Mouse (Mus musculus): ENCODE results near the gene Ctrc. TPM values are rescaled to one million over a fixed set of nuclear protein-coding genes. Genes with fewer than 3 reads are reported as not detected.

The Ctrc gene
- total and polyA plus RNA-seq, 3 experiments: not detected

GRCm38 (mm10) chr4:141865006-141865405 lies 18.8 kb upstream of the Ctrc start:
- in situ Hi-C loops (cut with MboI; ENCODE audit: low pct_ligation_motif_present, low pct_unique_long_range_greater_than_20kb, low sequenced_read_pairs) (loop anchor here (10.0 kb wide), 1 partner anchor 210 kb away; no protein-coding TSS in a partner anchor), dilution Hi-C loops (cut with MboI; ENCODE audit: extremely low pct_ligation_motif_present, extremely low pct_unique_long_range_greater_than_20kb, low sequenced_read_pairs) (no loop called here)
- H3K27me3 ChIP-seq (replicated peaks): no peaks in the 10 kb centered on the region
- no peak overlapping the region for H3K4me2 ChIP-seq (ENCODE audit: insufficient read depth, low read depth, poor library complexity, severe bottlenecking)
- no peak overlapping the region for H3K9ac ChIP-seq (ENCODE audit: insufficient read depth, low read depth)
- peaks cover 31 to 90% of the 10 kb centered on the region in 2 experiments for H3K36me3 ChIP-seq (replicated peaks in 1 of 2; ENCODE audit: control insufficient read depth in 1 of 2, insufficient read depth in 1 of 2, low read length in 1 of 2)
- DNase-seq (ENCODE audit: extremely low read depth): no peak
- H3K9me3 ChIP-seq (replicated peaks; ENCODE audit: low read length): peaks cover 11% of the 10 kb centered on the region
- H3K27ac ChIP-seq (ENCODE audit: insufficient read depth, low read depth): no peak overlapping the region
- no peaks in the 10 kb centered on the region for H3K79me2 ChIP-seq (replicated peaks; ENCODE audit: control insufficient read depth, extremely low read depth, insufficient read depth, poor library complexity, severe bottlenecking)
- peaks cover 2 to 54% of the 10 kb centered on the region in 2 experiments for H3K4me1 ChIP-seq (ENCODE audit: control insufficient read depth in 1 of 2, insufficient read depth in 2 of 2)
- H3K4me3 ChIP-seq (replicated peaks in 1 of 3; ENCODE audit: low read depth in 2 of 3, low read length in 2 of 3, poor library complexity in 1 of 3): no peak overlapping the region
- TF ChIP-seq MEF2A (IDR thresholded peaks at IDR 0.05; ENCODE audit: borderline replicate concordance, low read depth, low read length): no peak

DNA sequence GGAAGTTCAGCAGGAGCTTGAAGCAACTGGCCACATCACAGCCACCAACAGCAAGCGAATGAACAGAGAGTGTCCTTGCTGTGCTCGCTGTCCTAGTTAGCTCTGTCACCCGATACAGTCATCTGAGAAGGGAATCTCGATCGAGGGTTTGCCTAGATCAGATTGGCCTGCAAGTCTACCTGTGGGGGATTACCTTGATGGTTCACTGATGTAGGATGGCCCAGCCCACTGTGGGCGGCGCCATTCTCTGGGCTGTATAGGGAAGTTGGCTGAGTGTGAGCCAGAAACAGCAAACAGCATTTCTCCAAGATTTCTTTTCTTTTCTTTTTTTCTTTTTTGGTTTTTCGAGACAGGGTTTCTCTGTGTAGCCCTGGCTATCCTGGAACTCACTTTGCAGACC lies 18.3 kb upstream of the Ctrc start:
- Histone ChIP-seq H3K4me1 (ENCODE audit: control insufficient read depth in 1 of 2, insufficient read depth in 2 of 2) (peaks cover 0 to 53% of the 10 kb centered on the region in 2 experiments), H3K9me3 (replicated peaks; ENCODE audit: low read length) (peaks cover 11% of the 10 kb centered on the region), H3K27ac (ENCODE audit: insufficient read depth, low read depth) (no peak overlapping the region), H3K9ac (ENCODE audit: insufficient read depth, low read depth) (no peak overlapping the region), H3K27me3 (replicated peaks) (no peaks in the 10 kb centered on the region), H3K4me3 (replicated peaks in 1 of 3; ENCODE audit: low read depth in 2 of 3, low read length in 2 of 3, poor library complexity in 1 of 3) (no peak overlapping the region), H3K4me2 (ENCODE audit: insufficient read depth, low read depth, poor library complexity, severe bottlenecking) (no peak overlapping the region), H3K36me3 (replicated peaks in 1 of 2; ENCODE audit: control insufficient read depth in 1 of 2, insufficient read depth in 1 of 2, low read length in 1 of 2) (peaks cover 35 to 93% of the 10 kb centered on the region in 2 experiments), H3K79me2 (replicated peaks; ENCODE audit: control insufficient read depth, extremely low read depth, insufficient read depth, poor library complexity, severe bottlenecking) (no peaks in the 10 kb centered on the region)
- dilution Hi-C loops (cut with MboI; ENCODE audit: extremely low pct_ligation_motif_present, extremely low pct_unique_long_range_greater_than_20kb, low sequenced_read_pairs) (no loop called here), in situ Hi-C loops (cut with MboI; ENCODE audit: low pct_ligation_motif_present, low pct_unique_long_range_greater_than_20kb, low sequenced_read_pairs) (loop anchor here (5.0 to 10.0 kb wide), 2 partner anchors 93 to 210 kb away; no protein-coding TSS in a partner anchor)
- no peak for DNase-seq (ENCODE audit: extremely low read depth)
- no peak for TF ChIP-seq MXI1 (IDR thresholded peaks at IDR 0.05; ENCODE audit: low read depth, low read length)
- no peak for TF ChIP-seq ZNF384 (IDR thresholded peaks at IDR 0.05; ENCODE audit: low read depth, low read length)
- no peak for TF ChIP-seq CHD1 (IDR thresholded peaks at IDR 0.05; ENCODE audit: low read depth, low read length)
- TF ChIP-seq SIN3A (IDR thresholded peaks at IDR 0.05; ENCODE audit: low read length): no peak
- no peak for TF ChIP-seq ETS1 (conservative IDR thresholded peaks at IDR 0.05; ENCODE audit: low read depth, low read length)
- TF ChIP-seq E2F4 (IDR thresholded peaks at IDR 0.05; ENCODE audit: insufficient replicate concordance, low read depth, low read length): no peak
- TF ChIP-seq CTCF (conservative IDR thresholded peaks at IDR 0.05 in 1 of 2, IDR thresholded peaks at IDR 0.05 in 1 of 2; ENCODE audit: low read depth in 2 of 2, low read length in 2 of 2): no peak

GRCm38 (mm10) chr4:141863726-141864280 lies 17.6 kb upstream of the Ctrc start:
- H3K27me3 ChIP-seq (replicated peaks): no peaks in the 10 kb centered on the region
- dilution Hi-C loops (cut with MboI; ENCODE audit: extremely low pct_ligation_motif_present, extremely low pct_unique_long_range_greater_than_20kb, low sequenced_read_pairs): no loop called here
- peaks cover 2 to 53% of the 10 kb centered on the region in 2 experiments; a peak in 3 of 4 replicates for H3K4me1 ChIP-seq (ENCODE audit: control insufficient read depth in 1 of 2, insufficient read depth in 2 of 2)
- H3K27ac ChIP-seq (ENCODE audit: insufficient read depth, low read depth): no peak overlapping the region
- no peak overlapping the region for H3K4me3 ChIP-seq (replicated peaks in 1 of 3; ENCODE audit: low read depth in 2 of 3, low read length in 2 of 3, poor library complexity in 1 of 3)
- H3K9me3 ChIP-seq (replicated peaks; ENCODE audit: low read length): peaks cover 11% of the 10 kb centered on the region
- no peaks in the 10 kb centered on the region for H3K79me2 ChIP-seq (replicated peaks; ENCODE audit: control insufficient read depth, extremely low read depth, insufficient read depth, poor library complexity, severe bottlenecking)
- H3K9ac ChIP-seq (ENCODE audit: insufficient read depth, low read depth): no peak overlapping the region
- in situ Hi-C loops (cut with MboI; ENCODE audit: low pct_ligation_motif_present, low pct_unique_long_range_greater_than_20kb, low sequenced_read_pairs): loop anchor here (5.0 to 10.0 kb wide), 2 partner anchors 93 to 211 kb away; no protein-coding TSS in a partner anchor
- no peak for DNase-seq (ENCODE audit: extremely low read depth)
- no peak for TF ChIP-seq TCF12 (IDR thresholded peaks at IDR 0.05; ENCODE audit: low read depth, low read length)
- TF ChIP-seq CHD2 (IDR thresholded peaks at IDR 0.05; ENCODE audit: low read length): no peak
- TF ChIP-seq MAZ (IDR thresholded peaks at IDR 0.05; ENCODE audit: low read depth, low read length): no peak
- no peak for TF ChIP-seq USF2 (conservative IDR thresholded peaks at IDR 0.05; ENCODE audit: low read depth, low read length)
- TF ChIP-seq ELF1 (IDR thresholded peaks at IDR 0.05; ENCODE audit: low read depth, low read length): no peak
- TF ChIP-seq JUN (IDR thresholded peaks at IDR 0.05; ENCODE audit: insufficient read depth, low read depth, low read length): no peak
- TF ChIP-seq CHD1 (IDR thresholded peaks at IDR 0.05; ENCODE audit: low read depth, low read length): no peak
- TF ChIP-seq MAFK (IDR thresholded peaks at IDR 0.05; ENCODE audit: insufficient replicate concordance, low read length): no peak
- TF ChIP-seq MEF2A (IDR thresholded peaks at IDR 0.05; ENCODE audit: borderline replicate concordance, low read depth, low read length): no peak
- no peak for TF ChIP-seq UBTF (IDR thresholded peaks at IDR 0.05; ENCODE audit: low read depth, low read length)
- no peak for TF ChIP-seq EP300 (IDR thresholded peaks at IDR 0.05; ENCODE audit: low read length)
- no peak for TF ChIP-seq NRF1 (IDR thresholded peaks at IDR 0.05; ENCODE audit: low read depth, low read length)
- no peak for TF ChIP-seq GABPA (IDR thresholded peaks at IDR 0.05; ENCODE audit: insufficient replicate concordance, low read depth, low read length)
- TF ChIP-seq PAX5 (IDR thresholded peaks at IDR 0.05; ENCODE audit: low read length): no peak
- TF ChIP-seq ZNF384 (IDR thresholded peaks at IDR 0.05; ENCODE audit: low read depth, low read length): no peak
- no peak for TF ChIP-seq NELFE (IDR thresholded peaks at IDR 0.05; ENCODE audit: low read depth, low read length)
- TF ChIP-seq ZKSCAN1 (IDR thresholded peaks at IDR 0.05; ENCODE audit: borderline replicate concordance, low read depth, low read length): no peak
- TF ChIP-seq JUND (conservative IDR thresholded peaks at IDR 0.05; ENCODE audit: low read depth, low read length): no peak
- TF ChIP-seq HCFC1 (IDR thresholded peaks at IDR 0.05; ENCODE audit: low read depth, low read length): no peak
- no peak for TF ChIP-seq POLR2A (IDR thresholded peaks at IDR 0.05; ENCODE audit: low read depth, low read length)
- no peak overlapping the region for H3K4me2 ChIP-seq (ENCODE audit: insufficient read depth, low read depth, poor library complexity, severe bottlenecking)
- H3K36me3 ChIP-seq (replicated peaks in 1 of 2; ENCODE audit: control insufficient read depth in 1 of 2, insufficient read depth in 1 of 2, low read length in 1 of 2): peaks cover 39 to 93% of the 10 kb centered on the region in 2 experiments
